Mouse (Mus musculus): ENCODE results near the gene Wasf2. TPM values are rescaled to one million over a fixed set of nuclear protein-coding genes. Genes with fewer than 3 reads are reported as not detected.

Gene Wasf2
- polyA plus RNA-seq, 1 experiment, result 163 TPM

- Histone ChIP-seq H3K36me3 (ENCODE audit: control insufficient read depth, insufficient read depth, low read length) (no peaks in the 10 kb centered on the region), H3K4me1 (replicated peaks; ENCODE audit: control insufficient read depth, insufficient read depth, low read length) (peaks cover 67% of the 10 kb centered on the region), H3K27ac (ENCODE audit: control insufficient read depth, insufficient read depth, low read length) (peak overlapping the region; percentile 99), H3K27me3 (ENCODE audit: control insufficient read depth, insufficient read depth, low read length) (no peaks in the 10 kb centered on the region), H3K4me3 (ENCODE audit: control insufficient read depth, insufficient read depth, low read length) (peak overlapping the region; percentile 57)
- TF ChIP-seq POLR2A (IDR thresholded peaks at IDR 0.05; ENCODE audit: control insufficient read depth, extremely low read depth, insufficient read depth, low read length, poor library complexity) (peak; percentile 84), CTCF (IDR thresholded peaks at IDR 0.05; ENCODE audit: borderline replicate concordance, control insufficient read depth, extremely low read depth, insufficient read depth, low read length, poor library complexity) (0 out of 2 replicates have a peak, but pooled peaks have one; percentile 15)
- 20% methylated on average over 12 of the region's 12 CpGs for WGBS
- DNase-seq, result peak; percentile 79
These were observed 44.4 kb upstream of the Wasf2 start for GRCm38 (mm10) chr4:133085783-133086342.

DNA sequence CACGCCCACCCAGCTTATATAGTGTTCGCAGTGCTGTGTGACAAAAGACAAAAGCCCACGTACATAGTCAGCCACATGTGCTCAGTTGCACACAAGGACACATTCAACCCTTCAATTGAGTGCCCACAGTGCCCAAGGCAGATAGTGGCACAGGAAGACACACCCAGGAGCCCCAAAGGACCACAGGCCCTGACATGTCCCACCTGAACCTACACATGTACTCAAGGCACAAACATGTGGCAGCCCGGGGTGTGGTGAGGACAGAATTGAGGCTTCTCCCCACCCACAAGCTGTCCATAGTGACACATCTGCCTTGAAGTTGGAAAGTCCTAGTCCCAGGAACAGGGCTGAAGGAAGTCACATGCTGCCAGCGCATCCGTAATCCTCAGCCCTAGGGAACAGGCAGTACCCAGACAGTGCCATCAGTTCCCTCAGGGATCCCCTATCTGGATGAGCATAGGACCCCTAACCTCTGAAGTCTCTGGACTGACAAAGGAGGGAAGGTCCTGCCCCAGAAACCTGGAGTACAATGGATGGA lies 43.1 kb upstream of the Wasf2 start:
- TF ChIP-seq POLR2A (IDR thresholded peaks at IDR 0.05; ENCODE audit: control insufficient read depth, extremely low read depth, insufficient read depth, low read length, poor library complexity) (no peak), CTCF (IDR thresholded peaks at IDR 0.05; ENCODE audit: borderline replicate concordance, control insufficient read depth, extremely low read depth, insufficient read depth, low read length, poor library complexity) (no peak)
- DNase-seq, result no peak
- H3K36me3 ChIP-seq (ENCODE audit: control insufficient read depth, insufficient read depth, low read length), result no peaks in the 10 kb centered on the region
- no peak overlapping the region for H3K4me3 ChIP-seq (ENCODE audit: control insufficient read depth, insufficient read depth, low read length)
- 85% methylated on average over 6 of the region's 6 CpGs for WGBS
- peaks cover 80% of the 10 kb centered on the region for H3K4me1 ChIP-seq (replicated peaks; ENCODE audit: control insufficient read depth, insufficient read depth, low read length)
- H3K27me3 ChIP-seq (ENCODE audit: control insufficient read depth, insufficient read depth, low read length), result no peaks in the 10 kb centered on the region
- peak overlapping the region; percentile 99 for H3K27ac ChIP-seq (ENCODE audit: control insufficient read depth, insufficient read depth, low read length)

DNA sequence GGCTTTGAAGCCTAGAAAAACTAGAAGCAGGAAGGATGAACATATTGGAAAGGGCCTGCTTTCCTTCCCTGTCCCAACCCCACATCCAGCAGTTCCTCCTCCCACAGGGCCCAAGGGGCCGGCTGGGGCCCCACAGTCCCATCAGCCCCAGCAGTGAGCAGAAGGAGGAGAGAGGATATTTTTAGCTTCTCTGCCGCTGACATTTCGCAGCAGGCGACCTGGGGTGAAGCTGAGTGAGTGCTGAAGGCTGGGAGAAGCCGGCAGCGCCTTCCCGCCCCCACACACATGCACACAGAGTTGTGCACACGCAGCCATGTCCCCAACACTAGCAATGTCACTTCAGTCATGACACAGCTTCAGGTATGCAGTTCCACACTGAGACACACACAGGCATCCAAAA lies 42.5 kb upstream of the Wasf2 start:
- peak; percentile 73 for DNase-seq
- Histone ChIP-seq H3K4me1 (replicated peaks; ENCODE audit: control insufficient read depth, insufficient read depth, low read length) (peaks cover 85% of the 10 kb centered on the region), H3K27me3 (ENCODE audit: control insufficient read depth, insufficient read depth, low read length) (no peaks in the 10 kb centered on the region), H3K27ac (ENCODE audit: control insufficient read depth, insufficient read depth, low read length) (peak overlapping the region; percentile 99), H3K4me3 (ENCODE audit: control insufficient read depth, insufficient read depth, low read length) (no peak overlapping the region), H3K36me3 (ENCODE audit: control insufficient read depth, insufficient read depth, low read length) (no peaks in the 10 kb centered on the region)
- 10% methylated on average over 8 of the region's 8 CpGs for WGBS
- TF ChIP-seq CTCF (IDR thresholded peaks at IDR 0.05; ENCODE audit: borderline replicate concordance, control insufficient read depth, extremely low read depth, insufficient read depth, low read length, poor library complexity) (no peak), POLR2A (IDR thresholded peaks at IDR 0.05; ENCODE audit: control insufficient read depth, extremely low read depth, insufficient read depth, low read length, poor library complexity) (peak; percentile 48; the same call in 1 of the 2 replicates)

DNA sequence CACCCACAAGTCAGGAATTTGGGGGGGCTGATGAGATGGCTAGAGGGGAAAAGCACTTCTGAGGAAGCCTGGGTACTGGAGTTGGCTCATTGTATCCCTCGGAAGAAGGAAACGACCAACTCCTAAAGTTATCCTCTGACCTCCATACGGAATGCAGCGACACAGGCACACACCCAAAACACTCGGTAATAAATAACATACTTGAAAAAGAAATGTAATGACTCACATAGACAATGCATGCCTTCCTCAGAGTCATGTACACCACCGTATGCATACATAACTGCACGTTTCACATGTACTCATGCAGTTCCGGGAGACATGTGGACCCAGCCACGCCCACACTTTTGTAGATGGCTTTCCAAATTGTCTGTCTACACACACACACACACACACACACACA lies 41.0 kb upstream of the Wasf2 start:
- Histone ChIP-seq H3K27ac (ENCODE audit: control insufficient read depth, insufficient read depth, low read length) (no peak overlapping the region), H3K36me3 (ENCODE audit: control insufficient read depth, insufficient read depth, low read length) (no peaks in the 10 kb centered on the region), H3K27me3 (ENCODE audit: control insufficient read depth, insufficient read depth, low read length) (no peaks in the 10 kb centered on the region), H3K4me3 (ENCODE audit: control insufficient read depth, insufficient read depth, low read length) (no peak overlapping the region), H3K4me1 (replicated peaks; ENCODE audit: control insufficient read depth, insufficient read depth, low read length) (peaks cover 90% of the 10 kb centered on the region)
- WGBS, result 95% methylated on average over 9 of the region's 9 CpGs
- TF ChIP-seq POLR2A (IDR thresholded peaks at IDR 0.05; ENCODE audit: control insufficient read depth, extremely low read depth, insufficient read depth, low read length, poor library complexity) (no peak), CTCF (IDR thresholded peaks at IDR 0.05; ENCODE audit: borderline replicate concordance, control insufficient read depth, extremely low read depth, insufficient read depth, low read length, poor library complexity) (no peak)
- no peak for DNase-seq

DNA sequence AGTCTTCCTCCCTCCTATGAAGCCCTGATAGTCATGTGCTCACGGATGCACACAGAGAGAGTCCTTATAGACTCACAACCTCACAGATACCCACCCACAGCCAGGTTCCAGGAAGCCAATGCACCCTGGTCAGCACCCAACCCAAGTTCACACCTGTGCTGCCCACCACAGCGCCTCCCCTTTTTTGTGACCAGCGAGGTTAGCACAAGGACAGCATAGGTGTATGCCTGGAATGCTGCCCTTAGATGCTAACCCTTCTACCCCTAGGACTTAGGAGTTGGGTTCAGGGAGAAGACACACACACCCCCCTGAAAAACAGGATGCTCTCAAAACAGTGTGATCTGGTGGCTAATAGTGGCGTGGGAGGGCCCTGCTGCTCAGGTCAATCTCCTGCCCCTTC lies 40.5 kb upstream of the Wasf2 start:
- Histone ChIP-seq H3K4me1 (replicated peaks; ENCODE audit: control insufficient read depth, insufficient read depth, low read length) (peaks cover 90% of the 10 kb centered on the region), H3K36me3 (ENCODE audit: control insufficient read depth, insufficient read depth, low read length) (no peaks in the 10 kb centered on the region), H3K27me3 (ENCODE audit: control insufficient read depth, insufficient read depth, low read length) (no peaks in the 10 kb centered on the region), H3K27ac (ENCODE audit: control insufficient read depth, insufficient read depth, low read length) (peak overlapping the region; percentile 63; the same call in 1 of the 2 replicates), H3K4me3 (ENCODE audit: control insufficient read depth, insufficient read depth, low read length) (no peak overlapping the region)
- no peak for DNase-seq
- TF ChIP-seq POLR2A (IDR thresholded peaks at IDR 0.05; ENCODE audit: control insufficient read depth, extremely low read depth, insufficient read depth, low read length, poor library complexity) (no peak), CTCF (IDR thresholded peaks at IDR 0.05; ENCODE audit: borderline replicate concordance, control insufficient read depth, extremely low read depth, insufficient read depth, low read length, poor library complexity) (no peak)
- WGBS, result 96% methylated on average over 4 of the region's 4 CpGs

DNA sequence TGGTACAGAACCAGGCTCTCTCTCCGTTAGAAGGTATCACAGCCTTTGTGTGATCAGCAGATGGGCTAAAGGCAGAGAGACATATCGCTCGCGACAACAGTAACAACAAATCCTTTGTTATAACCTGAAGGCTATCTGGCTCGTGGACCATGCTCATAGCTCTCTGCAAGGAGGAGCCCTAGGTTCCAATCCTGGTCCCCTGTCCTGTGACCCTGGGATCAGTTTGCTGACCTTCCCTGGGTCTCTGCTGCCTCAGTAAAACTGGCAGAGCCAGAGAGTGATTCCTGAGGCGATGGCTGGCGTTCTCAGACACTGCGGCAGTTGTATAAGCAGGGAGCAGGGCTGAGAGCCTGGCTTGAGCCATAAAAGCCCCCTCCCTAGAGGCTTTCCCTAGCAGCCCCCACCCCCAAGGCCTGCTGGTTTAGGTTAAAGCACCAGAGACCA lies 40.0 kb upstream of the Wasf2 start:
- TF ChIP-seq CTCF (IDR thresholded peaks at IDR 0.05; ENCODE audit: borderline replicate concordance, control insufficient read depth, extremely low read depth, insufficient read depth, low read length, poor library complexity) (no peak), POLR2A (IDR thresholded peaks at IDR 0.05; ENCODE audit: control insufficient read depth, extremely low read depth, insufficient read depth, low read length, poor library complexity) (no peak)
- peaks cover 90% of the 10 kb centered on the region for H3K4me1 ChIP-seq (replicated peaks; ENCODE audit: control insufficient read depth, insufficient read depth, low read length)
- no peaks in the 10 kb centered on the region for H3K36me3 ChIP-seq (ENCODE audit: control insufficient read depth, insufficient read depth, low read length)
- 94% methylated on average over 8 of the region's 8 CpGs for WGBS
- peak overlapping the region; percentile 63; the same call in 1 of the 2 replicates for H3K27ac ChIP-seq (ENCODE audit: control insufficient read depth, insufficient read depth, low read length)
- no peaks in the 10 kb centered on the region for H3K27me3 ChIP-seq (ENCODE audit: control insufficient read depth, insufficient read depth, low read length)
- DNase-seq, result no peak
- no peak overlapping the region for H3K4me3 ChIP-seq (ENCODE audit: control insufficient read depth, insufficient read depth, low read length)

All from thymus, adult 2 months (tissue).